Mouse (Mus musculus) heart, embryonic 16.5 days (tissue): ENCODE measurements around the gene Clec12b. TPM values are rescaled to one million over a fixed set of nuclear protein-coding genes. Genes with fewer than 3 reads are reported as not detected.

Experiments used
- ATAC-seq: fragments of 200-750 bp; cut with Nextera tagmentation; replicated peaks from 2 replicates; pipeline ENCODE4 v1.8.0; 2017; ENCODE audit warnings: moderate number of reproducible peaks; ENCODE audit not compliant: insufficient read depth, low FRiP score; ENCODE audit errors: extremely low read depth
- H3K27ac ChIP-seq: fragments of 300-500 bp; sonication (generic); 2 replicates; pipeline ENCODE4 v1.5.1; 2014; ENCODE audit warnings: mild to moderate bottlenecking, low read length, control low read depth, moderate library complexity
- H3K27me3 ChIP-seq: fragments of 300-500 bp; sonication (generic); 2 replicates; pipeline ENCODE4 v1.6.1; 2014; ENCODE audit warnings: low read length, mixed read lengths; ENCODE audit not compliant: control insufficient read depth, insufficient read depth
- H3K36me3 ChIP-seq: fragments of 300-500 bp; sonication (generic); 2 replicates; pipeline ENCODE4 v1.6.1; 2014; ENCODE audit not compliant: control insufficient read depth, insufficient read depth
- H3K4me1 ChIP-seq: fragments of 300-500 bp; sonication (generic); 2 replicates; pipeline ENCODE4 v1.6.1; 2014; ENCODE audit warnings: low read length, mixed read lengths; ENCODE audit not compliant: control insufficient read depth, insufficient read depth
- H3K4me2 ChIP-seq: fragments of 300-500 bp; sonication (generic); 2 replicates; pipeline ENCODE4 v1.6.1; 2014; ENCODE audit warnings: low read depth, mild to moderate bottlenecking, control low read depth, low read length
- H3K4me3 ChIP-seq: fragments of 300-500 bp; sonication (generic); 2 replicates; pipeline ENCODE4 v1.5.1; 2014; ENCODE audit warnings: mild to moderate bottlenecking, control low read depth, low read length
- H3K9ac ChIP-seq: fragments of 300-500 bp; sonication (generic); 2 replicates; pipeline ENCODE4 v1.6.1; 2014; ENCODE audit warnings: low read length, control low read depth
- H3K9me3 ChIP-seq: fragments of 300-500 bp; sonication (generic); replicated peaks from 2 replicates; pipeline ENCODE4 v1.6.1; 2016; ENCODE audit warnings: low read length; ENCODE audit not compliant: control insufficient read depth
- WGBS: fragments of 180-500 bp; shearing (Covaris S2); extraction: QIAGEN DNeasy Blood & Tissue Kit; methylation state at CpG from one replicate; pipeline ENCODE4 v1.1.7; 2014; 5-methylcytosine and 5-hydroxymethylcytosine counted together
- polyA plus RNA-seq: library from polyadenylated mRNA; unstranded; fragments of >200 nt; fragmentation: Nextera tagmentation; extraction: Ambion mirVana; gene quantifications from 2 replicates; pipeline ENCODE4 v1.2.1, GENCODE M21; 2015

Clec12b gene
- polyA plus RNA-seq, 1 experiment from 2014 or later: 0.12 TPM

DNA sequence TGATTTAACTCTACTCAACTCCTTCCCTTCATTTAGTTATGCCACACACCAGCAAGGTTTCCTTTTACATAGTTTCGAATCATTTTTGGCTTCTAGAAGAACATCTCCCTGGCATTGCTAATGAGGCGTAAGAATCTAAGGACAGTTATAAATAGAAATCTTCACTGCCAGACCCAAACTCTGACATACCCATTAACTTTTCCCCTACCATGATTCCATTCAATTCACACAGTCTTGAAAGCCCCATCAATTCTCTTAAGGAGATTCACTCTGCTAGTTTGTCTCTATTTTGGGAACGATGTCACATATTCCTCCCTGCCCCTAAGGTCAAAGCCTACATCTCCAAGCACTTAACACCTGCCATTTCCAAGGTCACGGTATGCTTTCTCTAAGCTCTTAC is 674 bp downstream of the Clec12b start:
- Histone ChIP-seq H3K4me1 (no peaks in the 10 kb centered on the region), H3K9ac (no peak overlapping the region)

DNA sequence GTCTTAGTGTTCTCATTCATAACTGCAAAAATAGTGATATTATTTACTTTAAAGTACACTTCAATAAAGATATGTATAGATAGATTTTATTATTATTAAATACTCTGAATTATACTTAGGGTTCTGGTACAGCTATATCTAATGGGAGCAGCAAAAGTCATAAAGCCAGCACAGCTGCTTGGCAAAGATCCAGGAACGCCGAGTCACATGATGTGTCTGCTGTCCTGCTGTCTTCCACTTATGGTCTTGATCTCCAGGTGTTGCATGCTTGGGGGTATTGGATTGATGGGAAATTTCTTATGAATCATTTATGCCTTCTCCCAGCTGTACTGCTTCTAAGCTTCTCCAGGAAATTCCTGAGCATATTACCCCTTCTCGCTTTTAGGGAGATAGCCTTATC is 2.2 kb downstream of the Clec12b start:
- Histone ChIP-seq H3K4me3 (no peak overlapping the region), H3K27ac (no peak overlapping the region), H3K9ac (no peak overlapping the region), H3K4me1 (no peaks in the 10 kb centered on the region), H3K9me3 (no peaks in the 10 kb centered on the region), H3K36me3 (no peaks in the 10 kb centered on the region), H3K27me3 (no peaks in the 10 kb centered on the region), H3K4me2 (no peak overlapping the region)
- ATAC-seq: no peak
- WGBS: 65% methylated on average over 3 of the region's 3 CpGs

More for the DNA sequence above, 674 bp downstream of the Clec12b start:
- H3K9me3 ChIP-seq: no peaks in the 10 kb centered on the region
- H3K27ac ChIP-seq: no peak overlapping the region
- no peaks in the 10 kb centered on the region for H3K27me3 ChIP-seq
- H3K4me3 ChIP-seq: no peak overlapping the region
- WGBS: 72% methylated on average over 4 of the region's 4 CpGs
- no peak overlapping the region for H3K4me2 ChIP-seq
- no peaks in the 10 kb centered on the region for H3K36me3 ChIP-seq
- ATAC-seq: no peak

DNA sequence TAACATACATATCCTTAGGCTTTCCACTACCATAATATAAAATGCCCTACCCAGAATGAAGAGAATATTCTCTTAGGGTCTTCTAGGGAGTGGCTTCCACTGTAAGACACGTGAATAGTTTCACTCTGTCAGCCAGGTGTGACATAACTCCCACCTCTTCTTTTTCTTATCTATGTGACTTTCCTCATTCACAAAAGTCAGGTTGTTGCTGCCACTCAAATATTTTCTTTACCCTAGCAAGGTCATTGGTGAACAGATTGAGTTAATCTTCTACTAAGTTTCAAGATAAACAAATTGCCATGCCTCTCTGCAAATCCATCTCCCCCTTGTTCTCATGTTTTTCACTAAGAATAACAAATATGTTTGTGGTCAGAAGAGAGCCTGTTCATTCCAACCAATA is 3.9 kb downstream of the Clec12b start:
- H3K9me3 ChIP-seq: no peaks in the 10 kb centered on the region
- ATAC-seq: no peak
- no peak overlapping the region for H3K4me3 ChIP-seq
- H3K27me3 ChIP-seq: no peaks in the 10 kb centered on the region
- 50% methylated on average over 1 of the region's 1 CpGs for WGBS
- H3K27ac ChIP-seq: no peak overlapping the region
- no peak overlapping the region for H3K4me2 ChIP-seq
- no peaks in the 10 kb centered on the region for H3K4me1 ChIP-seq
- no peaks in the 10 kb centered on the region for H3K36me3 ChIP-seq
- H3K9ac ChIP-seq: no peak overlapping the region

DNA sequence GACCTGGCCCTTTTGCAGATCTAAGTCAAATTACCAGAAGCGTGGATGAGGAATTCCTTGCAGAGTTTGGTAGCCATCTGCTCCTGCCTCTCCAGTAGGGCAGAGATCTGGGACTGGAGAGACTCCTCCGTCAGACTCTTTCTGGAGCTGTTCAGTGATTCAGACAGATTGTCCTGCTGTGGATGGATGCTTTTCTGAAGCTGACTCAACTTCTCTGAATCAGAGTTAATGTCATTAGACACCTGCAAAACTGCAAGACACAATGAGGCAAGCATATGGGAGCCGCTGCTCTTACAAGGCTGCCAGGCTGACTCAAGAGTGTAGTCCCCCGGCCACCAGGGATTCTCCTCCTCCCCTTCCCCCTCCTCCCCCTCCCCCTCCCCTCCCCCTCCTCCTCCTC is 5.2 kb downstream of the Clec12b start:
- Histone ChIP-seq H3K4me1 (no peaks in the 10 kb centered on the region), H3K9me3 (peaks cover 5% of the 10 kb centered on the region; the same call in 1 of the 2 replicates), H3K27me3 (no peaks in the 10 kb centered on the region), H3K36me3 (no peaks in the 10 kb centered on the region), H3K4me3 (no peak overlapping the region), H3K9ac (no peak overlapping the region), H3K27ac (no peak overlapping the region), H3K4me2 (no peak overlapping the region)
- 62% methylated on average over 4 of the region's 4 CpGs for WGBS
- ATAC-seq: no peak

DNA sequence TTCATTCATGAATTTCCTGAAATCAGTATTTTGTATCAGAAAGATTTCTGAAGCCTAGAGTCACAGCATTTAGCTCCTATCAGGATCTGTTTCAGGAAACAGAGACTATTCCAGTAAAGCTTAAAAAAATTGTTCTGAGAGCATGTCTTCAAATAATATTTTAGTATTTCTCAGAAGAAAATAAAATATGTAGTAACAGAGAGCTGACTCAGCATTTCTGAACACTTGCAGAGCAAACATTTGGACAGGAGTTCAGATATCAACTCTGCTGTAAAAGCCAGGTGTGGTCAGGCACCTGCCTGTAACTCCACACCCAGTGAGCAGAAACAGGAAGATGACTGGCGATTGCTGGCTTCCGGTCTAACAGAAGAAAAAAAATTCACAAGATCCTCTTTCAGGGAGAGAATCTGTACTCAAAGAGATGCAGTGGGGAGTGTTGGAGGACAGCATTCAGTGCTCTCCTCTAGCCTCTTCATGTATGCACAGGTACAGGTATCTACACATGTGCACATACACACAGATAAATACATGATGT is 10.7 kb downstream of the Clec12b start:
- Histone ChIP-seq H3K4me2 (no peak overlapping the region), H3K9ac (no peak overlapping the region), H3K4me3 (no peak overlapping the region), H3K36me3 (no peaks in the 10 kb centered on the region), H3K4me1 (no peaks in the 10 kb centered on the region), H3K9me3 (peaks cover 5% of the 10 kb centered on the region; the same call in 1 of the 2 replicates), H3K27me3 (no peaks in the 10 kb centered on the region), H3K27ac (no peak overlapping the region)
- 62% methylated on average over 2 of the region's 2 CpGs for WGBS
- no peak for ATAC-seq

DNA sequence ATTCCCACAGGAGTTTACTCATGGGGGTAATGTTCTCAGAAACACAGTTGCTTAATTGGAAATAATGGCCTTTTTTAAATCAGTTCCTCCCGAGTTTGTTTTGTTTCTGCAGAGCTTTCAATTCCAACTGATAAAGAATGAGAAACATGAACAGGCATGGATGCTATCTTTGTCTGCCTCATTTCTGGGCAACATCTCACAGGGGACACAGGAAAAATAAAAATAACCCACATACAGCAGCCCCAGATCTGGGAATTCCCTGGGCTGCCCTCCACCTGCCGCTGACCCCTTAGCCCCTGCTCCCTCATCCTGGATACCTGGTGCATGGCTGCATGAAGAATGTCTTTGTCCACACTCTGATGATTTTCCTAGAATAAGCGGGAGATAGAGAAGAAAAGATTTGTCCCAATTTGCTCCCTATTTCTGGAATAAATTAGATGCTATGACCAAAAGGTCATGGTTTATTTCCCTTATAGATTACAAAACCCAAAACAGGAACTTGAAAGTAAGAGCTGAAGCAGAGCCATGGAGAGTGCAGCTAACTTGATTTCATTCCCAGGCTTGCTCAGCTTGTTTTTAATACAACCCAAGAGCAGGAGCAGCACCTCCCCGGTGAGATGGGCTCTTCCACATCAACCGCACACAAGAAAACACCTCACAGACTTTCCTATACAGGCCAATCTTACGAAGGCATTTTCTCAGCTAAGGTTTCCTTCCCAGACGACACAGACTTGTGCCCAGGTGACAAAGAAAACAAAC is 16.1 kb downstream of the Clec12b start:
- H3K36me3 ChIP-seq: no peaks in the 10 kb centered on the region
- H3K4me3 ChIP-seq: no peak overlapping the region
- no peaks in the 10 kb centered on the region for H3K27me3 ChIP-seq
- H3K9me3 ChIP-seq: no peaks in the 10 kb centered on the region
- no peak overlapping the region for H3K27ac ChIP-seq
- no peak overlapping the region for H3K9ac ChIP-seq
- no peak for ATAC-seq
- H3K4me2 ChIP-seq: no peak overlapping the region
- WGBS: 60% methylated on average over 7 of the region's 7 CpGs
- 0 out of 2 replicates have a peak, but pooled peaks cover 3% of the 10 kb centered on the region for H3K4me1 ChIP-seq

DNA sequence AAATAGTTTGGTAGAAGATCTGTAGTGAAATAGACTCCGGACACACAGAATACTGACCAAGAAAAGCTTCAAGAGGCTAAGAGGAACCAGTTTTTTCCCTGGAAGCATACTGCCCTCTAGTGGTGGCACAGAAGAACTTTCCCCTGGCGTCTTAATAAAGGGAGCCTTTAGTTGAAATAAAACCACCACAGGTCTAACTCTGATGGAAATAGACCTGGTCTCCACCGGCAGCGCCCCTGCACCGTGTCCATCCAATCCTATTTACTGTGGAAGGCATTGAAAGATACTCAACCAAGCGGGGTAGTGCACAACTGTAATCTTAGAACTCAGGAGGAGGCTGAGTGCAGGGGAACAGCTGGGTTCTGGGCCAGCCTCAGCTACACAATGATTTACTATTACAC is 19.7 kb downstream of the Clec12b start:
- WGBS: 12% methylated on average over 6 of the region's 6 CpGs
- Histone ChIP-seq H3K36me3 (no peaks in the 10 kb centered on the region), H3K27me3 (no peaks in the 10 kb centered on the region), H3K27ac (no peak overlapping the region), H3K9ac (no peak overlapping the region), H3K4me1 (0 out of 2 replicates have a peak, but pooled peaks cover 3% of the 10 kb centered on the region), H3K4me3 (no peak overlapping the region), H3K9me3 (no peaks in the 10 kb centered on the region), H3K4me2 (no peak overlapping the region)
- ATAC-seq: no peak

DNA sequence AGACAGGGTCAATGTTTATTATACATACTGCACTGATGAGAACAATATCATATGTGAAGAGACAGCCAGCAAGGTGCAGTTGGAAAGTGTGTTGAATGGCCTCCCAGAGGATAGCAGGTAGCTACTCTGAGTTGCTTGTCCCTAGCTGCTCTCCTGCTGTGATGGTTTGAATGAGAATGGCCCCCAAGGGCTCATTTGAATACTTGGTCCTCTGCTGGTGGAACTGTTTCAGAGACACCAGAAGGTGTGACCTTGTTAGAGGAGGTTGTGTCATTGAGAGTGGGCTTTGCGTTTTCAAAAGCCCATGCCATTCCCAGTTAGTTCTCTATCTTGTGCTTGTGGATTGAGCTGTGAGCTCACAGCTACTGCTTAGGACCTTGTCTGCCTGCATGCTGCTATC is 21.7 kb downstream of the Clec12b start:
- no peaks in the 10 kb centered on the region for H3K36me3 ChIP-seq
- ATAC-seq: no peak

DNA sequence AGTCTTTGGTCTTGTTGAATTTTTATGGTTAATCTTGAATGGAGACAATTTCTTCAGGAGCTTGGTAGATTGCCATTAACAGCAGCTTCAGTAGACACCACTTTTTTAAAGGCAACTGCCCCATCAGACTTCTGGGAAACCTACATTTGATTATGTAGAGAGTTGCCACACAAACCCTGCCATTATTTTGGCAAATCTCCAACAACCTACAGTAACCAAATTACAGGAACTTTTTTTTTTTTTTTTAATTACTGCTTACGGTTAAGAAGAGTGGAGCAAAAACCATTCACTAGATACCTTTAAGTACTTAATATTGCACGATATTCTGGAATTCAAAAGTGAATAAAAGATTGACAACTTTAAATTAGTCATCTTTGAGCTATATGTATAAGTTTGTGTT is 26.2 kb downstream of the Clec12b start:
- no peak overlapping the region for H3K27ac ChIP-seq
- H3K36me3 ChIP-seq: no peaks in the 10 kb centered on the region
- 92% methylated on average over 2 of the region's 2 CpGs for WGBS

More for the DNA sequence above, 21.7 kb downstream of the Clec12b start:
- H3K27me3 ChIP-seq: no peaks in the 10 kb centered on the region
- H3K4me2 ChIP-seq: no peak overlapping the region
- no peak overlapping the region for H3K9ac ChIP-seq
- no peaks in the 10 kb centered on the region for H3K4me1 ChIP-seq
- no peaks in the 10 kb centered on the region for H3K9me3 ChIP-seq
- H3K27ac ChIP-seq: no peak overlapping the region
- H3K4me3 ChIP-seq: no peak overlapping the region
- WGBS: 23% methylated on average over 1 of the region's 1 CpGs

More for the DNA sequence above, 26.2 kb downstream of the Clec12b start:
- no peak for ATAC-seq
- H3K9me3 ChIP-seq: 0 out of 2 replicates have a peak, but pooled peaks cover 2% of the 10 kb centered on the region
- no peak overlapping the region for H3K4me3 ChIP-seq
- no peaks in the 10 kb centered on the region for H3K27me3 ChIP-seq
- no peaks in the 10 kb centered on the region for H3K4me1 ChIP-seq
- H3K4me2 ChIP-seq: no peak overlapping the region
- no peak overlapping the region for H3K9ac ChIP-seq
